Mouse (Mus musculus): Measurements from ENCODE around the gene Wfdc17. TPM values are rescaled to one million over a fixed set of nuclear protein-coding genes. Genes with fewer than 3 reads are reported as not detected.

The Wfdc17 gene
- polyA plus RNA-seq, 1 experiment from 2014 or later, result 7.1 TPM

DNA sequence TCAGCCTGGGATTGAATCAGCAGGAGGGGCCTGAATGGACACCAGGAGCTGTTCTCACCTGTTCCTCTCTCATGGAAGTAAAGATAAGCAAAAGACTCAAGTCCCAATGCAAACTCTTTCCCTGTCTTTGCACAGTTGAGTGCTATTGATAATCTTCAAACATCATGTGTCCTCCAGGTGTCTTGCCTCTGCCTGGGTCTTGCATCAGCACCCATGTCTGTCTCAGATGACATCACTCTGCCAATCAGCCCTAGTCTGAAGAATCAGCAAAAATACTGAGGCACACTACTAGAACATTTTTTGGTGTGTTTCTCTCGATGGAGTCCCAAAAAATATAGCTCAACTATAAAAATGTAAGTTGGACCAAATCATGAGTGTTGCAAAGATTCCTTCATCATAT, 11.8 kb upstream of the Wfdc17 start:
- ATAC-seq (replicated peaks; ENCODE audit: low FRiP score) (no peak), DNase-seq (ENCODE audit: low spot score) (no peak)
- no peaks in the 10 kb centered on the region for H3K4me1 ChIP-seq (replicated peaks; ENCODE audit: control insufficient read depth, insufficient read depth, low read length)
- no peak overlapping the region for H3K27ac ChIP-seq (ENCODE audit: low read depth, low read length)
- 0 out of 2 replicates have a peak, but pooled peaks cover 2% of the 10 kb centered on the region for H3K27me3 ChIP-seq (replicated peaks; ENCODE audit: control insufficient read depth, insufficient read depth, low read length)
- H3K9ac ChIP-seq (ENCODE audit: low read depth, low read length), result no peak overlapping the region
- H3K36me3 ChIP-seq (ENCODE audit: control insufficient read depth, insufficient read depth, low read length), result no peaks in the 10 kb centered on the region
- 49% methylated on average over 1 of the region's 1 CpGs for WGBS
- no peaks in the 10 kb centered on the region for H3K9me3 ChIP-seq (ENCODE audit: control insufficient read depth, low read length)
- no peak overlapping the region for H3K4me2 ChIP-seq
- H3K4me3 ChIP-seq (ENCODE audit: low read depth, low read length), result no peak overlapping the region

DNA sequence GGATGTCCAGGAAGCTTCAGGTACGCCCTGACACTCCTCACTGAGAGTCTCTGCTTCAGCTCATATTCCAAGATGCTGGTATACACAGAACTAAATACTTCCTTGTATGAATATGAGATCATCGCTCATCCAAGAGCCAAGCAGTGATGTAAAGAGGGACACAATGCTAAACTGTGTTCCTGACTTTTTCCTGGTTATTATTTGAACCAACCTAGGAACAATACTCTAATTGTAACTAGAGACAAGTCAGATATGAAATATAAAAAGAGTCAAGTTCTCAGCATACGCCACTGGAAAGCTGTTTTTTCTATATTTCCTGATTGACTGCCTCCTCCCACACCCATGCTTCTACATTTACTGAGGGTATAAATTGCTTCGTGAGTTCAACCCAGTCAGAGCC, 4.9 kb downstream of the Wfdc17 start, which contains the start of gene Wfdc18:
Wfdc18 (plus strand) TSS at position 301 of the 400 bp plus-strand sequence.
- Histone ChIP-seq H3K36me3 (ENCODE audit: control insufficient read depth, insufficient read depth, low read length) (no peaks in the 10 kb centered on the region), H3K4me2 (no peak within 1 kb of the TSS), H3K4me3 (ENCODE audit: low read depth, low read length) (no peak within 1 kb of the TSS), H3K4me1 (replicated peaks; ENCODE audit: control insufficient read depth, insufficient read depth, low read length) (no peaks in the 10 kb centered on the region), H3K9me3 (ENCODE audit: control insufficient read depth, low read length) (no peaks in the 10 kb centered on the region), H3K9ac (ENCODE audit: low read depth, low read length) (no peak within 1 kb of the TSS), H3K27me3 (replicated peaks; ENCODE audit: control insufficient read depth, insufficient read depth, low read length) (no peaks in the 10 kb centered on the region), H3K27ac (ENCODE audit: low read depth, low read length) (no peak within 1 kb of the TSS)
- ATAC-seq (replicated peaks; ENCODE audit: low FRiP score) (no peak), DNase-seq (ENCODE audit: low spot score) (no peak)
- 70% methylated on average over 4 of the region's 4 CpGs for WGBS

DNA sequence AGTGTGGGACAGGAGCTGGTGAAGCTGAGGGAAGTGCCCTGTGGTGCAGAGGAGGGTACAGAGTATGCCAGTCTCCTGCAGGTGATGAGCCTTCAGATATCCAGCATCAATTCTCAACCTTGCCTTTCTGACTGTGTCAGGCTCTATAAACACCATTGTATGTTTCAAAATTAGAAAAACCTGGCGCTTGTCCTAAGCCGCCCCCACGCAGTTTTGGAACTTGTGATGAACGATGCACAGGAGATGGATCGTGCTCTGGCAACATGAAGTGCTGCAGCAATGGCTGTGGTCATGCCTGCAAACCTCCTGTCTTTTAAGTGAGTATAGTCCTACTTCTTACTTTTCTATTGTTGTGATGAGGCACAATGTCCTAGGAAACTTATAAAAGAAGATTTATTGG, 5.9 kb downstream of the Wfdc17 start:
- H3K4me2 ChIP-seq, result no peak overlapping the region
- no peaks in the 10 kb centered on the region for H3K4me1 ChIP-seq (replicated peaks; ENCODE audit: control insufficient read depth, insufficient read depth, low read length)
- H3K36me3 ChIP-seq (ENCODE audit: control insufficient read depth, insufficient read depth, low read length), result no peaks in the 10 kb centered on the region
- no peaks in the 10 kb centered on the region for H3K27me3 ChIP-seq (replicated peaks; ENCODE audit: control insufficient read depth, insufficient read depth, low read length)
- H3K4me3 ChIP-seq (ENCODE audit: low read depth, low read length), result no peak overlapping the region
- 89% methylated on average over 5 of the region's 5 CpGs for WGBS
- H3K9me3 ChIP-seq (ENCODE audit: control insufficient read depth, low read length), result no peaks in the 10 kb centered on the region
- no peak for ATAC-seq (replicated peaks; ENCODE audit: low FRiP score)
- DNase-seq (ENCODE audit: low spot score), result no peak
- H3K27ac ChIP-seq (ENCODE audit: low read depth, low read length), result no peak overlapping the region
- no peak overlapping the region for H3K9ac ChIP-seq (ENCODE audit: low read depth, low read length)

DNA sequence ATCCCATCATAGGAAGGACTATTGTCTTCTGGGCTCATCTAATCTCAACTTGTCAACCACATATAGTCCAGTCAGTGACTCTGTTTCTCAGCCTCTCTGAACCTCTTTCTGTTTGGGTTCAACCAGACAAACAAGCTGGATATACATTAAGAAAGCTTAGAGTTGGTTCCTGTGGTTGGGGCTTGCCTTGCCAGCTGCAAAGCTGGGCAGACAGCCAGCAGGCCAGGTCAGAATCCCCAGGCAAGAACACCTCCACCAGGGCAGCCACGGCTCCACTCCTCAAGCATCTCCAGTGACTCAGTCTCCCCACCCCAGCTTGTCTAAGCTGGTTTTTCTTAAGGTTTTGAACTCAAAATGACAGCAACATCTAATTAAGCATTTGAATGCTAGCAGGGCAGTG, 8.9 kb downstream of the Wfdc17 start:
- Histone ChIP-seq H3K4me3 (ENCODE audit: low read depth, low read length) (no peak overlapping the region), H3K4me2 (no peak overlapping the region), H3K4me1 (replicated peaks; ENCODE audit: control insufficient read depth, insufficient read depth, low read length) (no peaks in the 10 kb centered on the region), H3K36me3 (ENCODE audit: control insufficient read depth, insufficient read depth, low read length) (no peaks in the 10 kb centered on the region), H3K9ac (ENCODE audit: low read depth, low read length) (no peak overlapping the region), H3K27ac (ENCODE audit: low read depth, low read length) (no peak overlapping the region), H3K27me3 (replicated peaks; ENCODE audit: control insufficient read depth, insufficient read depth, low read length) (no peaks in the 10 kb centered on the region), H3K9me3 (ENCODE audit: control insufficient read depth, low read length) (no peaks in the 10 kb centered on the region)
- no peak for DNase-seq (ENCODE audit: low spot score)
- ATAC-seq (replicated peaks; ENCODE audit: low FRiP score), result no peak
- WGBS, result 79% methylated on average over 1 of the region's 1 CpGs

DNA sequence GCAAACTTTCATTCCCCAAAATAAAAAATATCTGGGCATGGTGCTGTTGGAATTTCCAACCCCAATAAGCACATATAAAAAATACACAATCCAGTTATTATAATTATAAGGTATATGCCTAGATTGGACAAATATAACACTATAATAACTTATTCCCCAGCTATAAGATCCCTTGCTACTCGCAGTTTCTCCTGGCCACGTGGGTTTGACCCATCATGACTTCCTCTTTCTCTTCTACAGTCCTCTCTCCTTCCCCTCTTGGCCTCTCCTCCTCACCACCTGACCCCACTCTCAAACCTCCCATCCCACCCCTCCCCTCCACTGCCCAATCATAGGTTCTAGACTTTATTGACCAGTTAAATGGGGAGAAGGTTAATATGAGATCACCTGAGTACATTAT, 10.1 kb downstream of the Wfdc17 start:
- Histone ChIP-seq H3K36me3 (ENCODE audit: control insufficient read depth, insufficient read depth, low read length) (no peaks in the 10 kb centered on the region), H3K4me1 (replicated peaks; ENCODE audit: control insufficient read depth, insufficient read depth, low read length) (no peaks in the 10 kb centered on the region), H3K27me3 (replicated peaks; ENCODE audit: control insufficient read depth, insufficient read depth, low read length) (no peaks in the 10 kb centered on the region), H3K9ac (ENCODE audit: low read depth, low read length) (no peak overlapping the region), H3K9me3 (ENCODE audit: control insufficient read depth, low read length) (no peaks in the 10 kb centered on the region), H3K4me3 (ENCODE audit: low read depth, low read length) (no peak overlapping the region), H3K27ac (ENCODE audit: low read depth, low read length) (no peak overlapping the region), H3K4me2 (no peak overlapping the region)
- DNase-seq (ENCODE audit: low spot score) (no peak), ATAC-seq (replicated peaks; ENCODE audit: low FRiP score) (no peak)
- 39% methylated on average over 2 of the region's 2 CpGs for WGBS

DNA sequence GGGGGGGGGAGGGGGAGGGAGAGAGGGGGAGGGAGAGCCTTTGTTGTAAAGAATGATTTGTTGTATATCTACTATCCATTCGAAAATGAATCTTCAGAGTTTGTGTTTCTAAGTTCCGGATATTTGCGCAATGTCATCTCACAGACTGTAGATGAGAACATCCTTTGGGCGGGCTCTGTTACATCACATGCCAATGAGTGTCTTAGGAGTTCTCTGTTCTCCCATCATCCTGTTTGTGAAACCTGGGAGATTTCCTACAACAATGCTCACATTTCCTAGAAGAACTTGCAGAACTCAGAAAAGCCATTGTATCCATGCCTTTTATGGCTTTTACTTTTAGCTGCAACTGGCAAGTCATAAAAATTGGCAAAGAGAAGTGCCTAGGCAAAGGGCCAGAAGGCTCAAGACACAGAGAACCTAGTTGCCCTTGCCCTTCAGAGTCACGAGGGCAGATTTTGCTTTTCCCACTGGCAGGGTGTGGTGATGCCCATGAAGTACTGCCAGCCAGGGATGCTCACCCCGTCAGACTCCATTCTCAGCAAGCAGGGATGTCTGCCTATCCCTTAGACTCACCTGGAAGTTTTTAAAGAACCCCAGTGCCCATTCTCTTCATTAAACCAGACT, 13.4 kb downstream of the Wfdc17 start:
- Histone ChIP-seq H3K4me2 (no peak overlapping the region), H3K9ac (ENCODE audit: low read depth, low read length) (no peak overlapping the region), H3K27me3 (replicated peaks; ENCODE audit: control insufficient read depth, insufficient read depth, low read length) (no peaks in the 10 kb centered on the region), H3K27ac (ENCODE audit: low read depth, low read length) (no peak overlapping the region), H3K9me3 (ENCODE audit: control insufficient read depth, low read length) (no peaks in the 10 kb centered on the region), H3K36me3 (ENCODE audit: control insufficient read depth, insufficient read depth, low read length) (no peaks in the 10 kb centered on the region), H3K4me3 (ENCODE audit: low read depth, low read length) (no peak overlapping the region), H3K4me1 (replicated peaks; ENCODE audit: control insufficient read depth, insufficient read depth, low read length) (no peaks in the 10 kb centered on the region)
- WGBS, result 79% methylated on average over 6 of the region's 6 CpGs
- ATAC-seq (replicated peaks; ENCODE audit: low FRiP score) (no peak), DNase-seq (ENCODE audit: low spot score) (no peak)

DNA sequence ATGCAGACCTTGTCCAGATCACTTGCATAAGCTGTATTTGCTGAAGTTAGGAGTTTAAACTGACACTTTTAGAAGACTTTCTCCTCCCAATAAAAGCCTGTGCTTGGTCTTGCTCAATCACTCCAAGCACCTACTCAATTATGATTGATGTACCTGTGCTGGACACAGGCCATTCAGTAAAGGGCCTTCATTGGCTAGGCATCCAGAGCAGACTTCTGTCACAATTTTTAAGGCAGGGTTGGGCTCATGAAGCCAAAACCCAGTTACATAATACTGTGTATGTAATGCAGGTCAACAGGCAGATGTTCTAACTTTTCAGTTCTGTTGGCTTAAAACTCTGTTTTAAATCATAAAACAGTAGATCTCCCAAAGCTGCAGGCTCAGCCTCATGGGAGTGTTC, 17.0 kb downstream of the Wfdc17 start:
- no peak overlapping the region for H3K9ac ChIP-seq (ENCODE audit: low read depth, low read length)
- H3K27ac ChIP-seq (ENCODE audit: low read depth, low read length), result no peak overlapping the region
- no peaks in the 10 kb centered on the region for H3K27me3 ChIP-seq (replicated peaks; ENCODE audit: control insufficient read depth, insufficient read depth, low read length)
- H3K9me3 ChIP-seq (ENCODE audit: control insufficient read depth, low read length), result no peaks in the 10 kb centered on the region
- H3K4me3 ChIP-seq (ENCODE audit: low read depth, low read length), result no peak overlapping the region
- no peaks in the 10 kb centered on the region for H3K36me3 ChIP-seq (ENCODE audit: control insufficient read depth, insufficient read depth, low read length)
- H3K4me2 ChIP-seq, result no peak overlapping the region
- H3K4me1 ChIP-seq (replicated peaks; ENCODE audit: control insufficient read depth, insufficient read depth, low read length), result no peaks in the 10 kb centered on the region
- ATAC-seq (replicated peaks; ENCODE audit: low FRiP score) (no peak), DNase-seq (ENCODE audit: low spot score) (no peak)

DNA sequence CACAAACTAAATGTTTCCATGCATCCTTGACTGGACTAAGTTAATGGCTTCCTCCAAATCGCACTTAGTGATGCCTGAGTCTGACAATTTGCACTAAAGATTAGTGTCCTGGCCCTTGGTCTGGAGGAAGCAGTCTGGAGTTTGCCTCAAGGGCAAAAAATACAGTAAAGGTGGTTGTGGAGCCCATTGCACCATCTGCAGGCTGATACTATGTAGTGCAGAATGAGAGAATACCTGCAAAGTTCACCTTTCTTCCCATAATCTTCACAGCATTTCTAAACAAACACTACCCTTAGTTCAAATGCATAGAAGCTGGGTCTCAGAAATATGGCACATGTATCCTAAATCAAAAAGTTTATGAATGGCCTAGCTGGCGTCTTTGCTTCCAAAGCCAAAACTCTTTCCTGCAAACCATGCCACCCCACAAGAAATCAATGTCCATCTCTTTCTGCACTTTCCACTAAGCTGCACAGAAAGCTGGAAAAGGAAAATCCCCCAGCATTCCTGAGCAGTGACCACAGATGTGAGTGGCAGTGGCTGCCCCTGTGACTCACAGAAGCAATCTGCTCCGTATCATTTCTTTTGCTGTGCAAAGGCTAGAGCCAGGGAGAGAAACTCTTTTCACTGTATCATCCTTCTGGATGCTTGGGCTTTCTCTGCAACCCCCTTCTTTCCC, 25.1 kb downstream of the Wfdc17 start:
- no peak for ATAC-seq (replicated peaks; ENCODE audit: low FRiP score)
- Histone ChIP-seq H3K27ac (ENCODE audit: low read depth, low read length) (no peak overlapping the region), H3K9ac (ENCODE audit: low read depth, low read length) (no peak overlapping the region), H3K4me3 (ENCODE audit: low read depth, low read length) (no peak overlapping the region), H3K36me3 (ENCODE audit: control insufficient read depth, insufficient read depth, low read length) (no peaks in the 10 kb centered on the region), H3K4me2 (no peak overlapping the region), H3K9me3 (ENCODE audit: control insufficient read depth, low read length) (no peaks in the 10 kb centered on the region), H3K27me3 (replicated peaks; ENCODE audit: control insufficient read depth, insufficient read depth, low read length) (no peaks in the 10 kb centered on the region), H3K4me1 (replicated peaks; ENCODE audit: control insufficient read depth, insufficient read depth, low read length) (no peaks in the 10 kb centered on the region)
- 57% methylated on average over 3 of the region's 3 CpGs for WGBS
- no peak for DNase-seq (ENCODE audit: low spot score)

DNA sequence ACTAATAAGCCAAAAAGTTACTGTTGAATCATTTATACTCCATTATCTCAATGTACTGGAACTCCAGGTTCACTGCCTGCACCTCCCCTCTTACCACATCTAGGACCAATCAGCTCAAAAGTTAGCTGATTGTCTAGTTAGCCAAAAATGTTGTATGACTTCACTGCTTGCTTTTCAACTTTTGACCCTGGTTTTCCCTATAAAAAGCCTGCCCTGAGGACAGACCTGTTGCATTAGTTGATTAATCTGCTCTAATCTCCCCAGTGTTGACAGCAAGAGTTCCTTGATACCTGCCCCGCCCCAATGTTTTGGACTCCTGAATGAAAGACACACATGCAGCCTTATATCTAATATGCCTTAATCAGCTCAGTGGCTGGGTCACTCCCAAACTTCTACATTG, 27.3 kb downstream of the Wfdc17 start:
- H3K9me3 ChIP-seq (ENCODE audit: control insufficient read depth, low read length), result no peaks in the 10 kb centered on the region
- H3K27ac ChIP-seq (ENCODE audit: low read depth, low read length), result no peak overlapping the region
- no peak for DNase-seq (ENCODE audit: low spot score)
- 67% methylated on average over 1 of the region's 1 CpGs for WGBS
- no peak overlapping the region for H3K4me3 ChIP-seq (ENCODE audit: low read depth, low read length)
- no peak for ATAC-seq (replicated peaks; ENCODE audit: low FRiP score)
- no peaks in the 10 kb centered on the region for H3K4me1 ChIP-seq (replicated peaks; ENCODE audit: control insufficient read depth, insufficient read depth, low read length)
- no peak overlapping the region for H3K4me2 ChIP-seq
- no peaks in the 10 kb centered on the region for H3K36me3 ChIP-seq (ENCODE audit: control insufficient read depth, insufficient read depth, low read length)
- H3K9ac ChIP-seq (ENCODE audit: low read depth, low read length), result no peak overlapping the region
- no peaks in the 10 kb centered on the region for H3K27me3 ChIP-seq (replicated peaks; ENCODE audit: control insufficient read depth, insufficient read depth, low read length)

Measured in liver, embryonic 11.5 days (tissue).